Mouse (Mus musculus): ENCODE measurements at regions not wholly inside any gene's neighbourhood (a gene's known extent, or its start where the extent isn't known, plus 50 kb on each side); places are given as distances from the start of the nearest gene placed in this dataset.

DNA sequence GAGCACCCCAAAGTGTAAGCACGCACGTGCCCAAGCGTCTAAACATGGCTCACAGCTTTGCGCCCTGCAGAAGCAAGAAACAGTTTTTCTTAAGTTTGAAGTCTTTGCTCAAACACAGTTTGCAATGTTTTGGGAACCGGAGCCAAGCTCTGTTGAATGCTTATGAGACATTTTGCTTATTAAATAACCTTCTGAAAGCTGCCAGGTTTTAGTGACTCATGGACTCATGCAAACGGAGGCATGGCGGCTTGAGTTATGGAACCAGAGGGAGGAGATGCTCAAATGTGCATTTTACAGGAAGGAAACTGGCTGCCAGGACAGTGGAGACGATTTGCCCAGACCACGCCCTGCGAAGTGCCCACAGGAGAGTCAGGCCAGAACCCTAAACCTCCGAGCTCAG lies 131.0 kb upstream of the Slc38a2 start:
- ATAC-seq (ENCODE audit: low FRiP score), result no peak
- WGBS, result 95% methylated on average over 11 of the region's 11 CpGs

GRCm38 (mm10) chr15:96829941-96830340 lies 130.4 kb upstream of the Slc38a2 start:
- H3K4me1 ChIP-seq (replicated peaks; ENCODE audit: control insufficient read depth, insufficient read depth, low read length), result no peaks in the 10 kb centered on the region
- H3K9me3 ChIP-seq (ENCODE audit: control insufficient read depth, low read length), result no peaks in the 10 kb centered on the region
- H3K27ac ChIP-seq (ENCODE audit: low read depth, low read length), result no peak overlapping the region
- no peaks in the 10 kb centered on the region for H3K36me3 ChIP-seq (ENCODE audit: control insufficient read depth, insufficient read depth, low read length)
- H3K4me3 ChIP-seq (ENCODE audit: low read depth, low read length), result no peak overlapping the region
- no peak overlapping the region for H3K9ac ChIP-seq (ENCODE audit: low read depth, low read length)
- DNase-seq (ENCODE audit: low spot score) (no peak), ATAC-seq (ENCODE audit: low FRiP score) (no peak)
- 93% methylated on average over 12 of the region's 12 CpGs for WGBS
- H3K4me2 ChIP-seq (replicated peaks; ENCODE audit: low read depth, low read length), result no peak overlapping the region
- H3K27me3 ChIP-seq (ENCODE audit: control insufficient read depth, insufficient read depth, low read length), result no peaks in the 10 kb centered on the region

More for the DNA sequence above, 131.0 kb upstream of the Slc38a2 start:
- H3K4me1 ChIP-seq (replicated peaks; ENCODE audit: control insufficient read depth, insufficient read depth, low read length), result no peaks in the 10 kb centered on the region
- H3K4me2 ChIP-seq (replicated peaks; ENCODE audit: low read depth, low read length), result no peak overlapping the region
- no peaks in the 10 kb centered on the region for H3K9me3 ChIP-seq (ENCODE audit: control insufficient read depth, low read length)
- no peak overlapping the region for H3K4me3 ChIP-seq (ENCODE audit: low read depth, low read length)
- H3K36me3 ChIP-seq (ENCODE audit: control insufficient read depth, insufficient read depth, low read length), result no peaks in the 10 kb centered on the region
- no peak overlapping the region for H3K9ac ChIP-seq (ENCODE audit: low read depth, low read length)
- no peak for DNase-seq (ENCODE audit: low spot score)
- H3K27me3 ChIP-seq (ENCODE audit: control insufficient read depth, insufficient read depth, low read length), result no peaks in the 10 kb centered on the region
- no peak overlapping the region for H3K27ac ChIP-seq (ENCODE audit: low read depth, low read length)

DNA sequence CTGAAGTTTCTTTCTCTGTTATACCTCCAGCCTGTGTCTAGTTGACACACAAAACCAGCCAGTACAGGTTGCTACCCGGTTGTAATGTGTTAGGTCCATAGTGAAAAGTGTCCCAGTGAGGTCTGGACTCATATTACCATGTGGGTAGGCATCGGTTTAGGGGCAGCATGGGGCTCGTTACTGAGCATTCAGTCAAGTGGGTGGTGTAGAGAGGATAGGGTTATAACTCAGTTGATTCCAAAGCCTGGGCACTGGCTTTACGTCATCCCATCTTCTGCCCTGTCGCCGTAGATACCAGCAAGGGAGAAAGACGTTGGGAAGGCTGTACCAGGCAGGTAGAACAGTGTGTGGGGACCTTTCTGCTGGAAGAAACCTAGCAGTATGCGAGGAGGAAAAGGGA lies 129.2 kb upstream of the Slc38a2 start:
- Histone ChIP-seq H3K27me3 (ENCODE audit: control insufficient read depth, insufficient read depth, low read length) (no peaks in the 10 kb centered on the region), H3K9me3 (ENCODE audit: control insufficient read depth, low read length) (no peaks in the 10 kb centered on the region), H3K4me2 (replicated peaks; ENCODE audit: low read depth, low read length) (no peak overlapping the region), H3K9ac (ENCODE audit: low read depth, low read length) (no peak overlapping the region), H3K4me3 (ENCODE audit: low read depth, low read length) (no peak overlapping the region), H3K36me3 (ENCODE audit: control insufficient read depth, insufficient read depth, low read length) (no peaks in the 10 kb centered on the region), H3K4me1 (replicated peaks; ENCODE audit: control insufficient read depth, insufficient read depth, low read length) (no peaks in the 10 kb centered on the region), H3K27ac (ENCODE audit: low read depth, low read length) (no peak overlapping the region)
- DNase-seq (ENCODE audit: low spot score) (no peak), ATAC-seq (ENCODE audit: low FRiP score) (no peak)
- 90% methylated on average over 8 of the region's 8 CpGs for WGBS

- Histone ChIP-seq H3K9me3 (ENCODE audit: control insufficient read depth, low read length) (no peaks in the 10 kb centered on the region), H3K9ac (ENCODE audit: low read depth, low read length) (no peak overlapping the region), H3K4me1 (replicated peaks; ENCODE audit: control insufficient read depth, insufficient read depth, low read length) (no peaks in the 10 kb centered on the region), H3K27me3 (ENCODE audit: control insufficient read depth, insufficient read depth, low read length) (no peaks in the 10 kb centered on the region), H3K4me3 (ENCODE audit: low read depth, low read length) (no peak overlapping the region), H3K27ac (ENCODE audit: low read depth, low read length) (no peak overlapping the region), H3K4me2 (replicated peaks; ENCODE audit: low read depth, low read length) (no peak overlapping the region), H3K36me3 (ENCODE audit: control insufficient read depth, insufficient read depth, low read length) (no peaks in the 10 kb centered on the region)
- 86% methylated on average over 8 of the region's 8 CpGs for WGBS
- ATAC-seq (ENCODE audit: low FRiP score) (no peak), DNase-seq (ENCODE audit: low spot score) (no peak)
Observed at GRCm38 (mm10) chr15:96827931-96828330, 128.4 kb upstream of the Slc38a2 start.

DNA sequence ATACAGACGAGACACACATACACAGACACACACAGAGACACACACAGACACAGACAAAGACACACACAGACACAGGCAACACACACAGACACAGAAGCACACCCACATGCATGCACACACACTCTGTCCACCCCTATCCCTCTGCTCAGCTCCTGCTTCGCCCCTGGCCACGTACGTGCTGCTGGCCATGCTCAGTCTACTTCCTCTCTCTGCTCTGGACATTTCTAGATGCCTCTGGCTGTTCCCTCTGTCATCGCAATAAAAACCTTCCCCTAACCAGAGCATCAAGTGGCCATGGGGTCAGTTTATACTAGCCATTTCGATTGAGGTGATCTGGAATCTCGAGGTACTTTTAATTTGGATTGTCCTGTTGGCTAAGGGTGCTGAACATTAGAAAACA lies 118.9 kb upstream of the Slc38a2 start:
- Histone ChIP-seq H3K9me3 (ENCODE audit: control insufficient read depth, low read length) (no peaks in the 10 kb centered on the region), H3K4me2 (replicated peaks; ENCODE audit: low read depth, low read length) (no peak overlapping the region), H3K4me1 (replicated peaks; ENCODE audit: control insufficient read depth, insufficient read depth, low read length) (no peaks in the 10 kb centered on the region), H3K27ac (ENCODE audit: low read depth, low read length) (no peak overlapping the region), H3K9ac (ENCODE audit: low read depth, low read length) (no peak overlapping the region), H3K27me3 (ENCODE audit: control insufficient read depth, insufficient read depth, low read length) (no peaks in the 10 kb centered on the region), H3K36me3 (ENCODE audit: control insufficient read depth, insufficient read depth, low read length) (no peaks in the 10 kb centered on the region), H3K4me3 (ENCODE audit: low read depth, low read length) (no peak overlapping the region)
- WGBS, result 84% methylated on average over 7 of the region's 7 CpGs
- DNase-seq (ENCODE audit: low spot score) (no peak), ATAC-seq (ENCODE audit: low FRiP score) (no peak)

DNA sequence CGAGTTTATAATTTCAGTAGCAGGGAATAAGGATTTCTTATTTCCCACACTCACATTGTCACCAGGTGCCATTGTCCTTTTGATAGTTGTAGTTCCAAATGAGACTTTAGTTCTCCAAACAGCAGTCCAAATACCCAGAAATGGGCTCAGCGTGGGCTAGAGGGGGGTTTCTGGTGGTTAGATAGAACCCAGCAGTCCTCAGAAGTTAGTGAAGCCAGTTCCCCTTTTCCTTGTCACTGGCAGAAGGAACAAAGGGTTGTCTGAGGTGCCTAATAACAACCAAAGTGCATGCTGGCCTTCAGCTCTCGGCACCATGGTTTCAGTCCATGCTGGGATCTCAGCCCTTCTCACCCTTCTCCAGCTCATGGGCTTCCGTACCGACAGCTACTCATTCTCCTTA lies 118.1 kb upstream of the Slc38a2 start:
- WGBS, result 93% methylated on average over 5 of the region's 5 CpGs
- no peak for DNase-seq (ENCODE audit: low spot score)
- Histone ChIP-seq H3K27me3 (ENCODE audit: control insufficient read depth, insufficient read depth, low read length) (no peaks in the 10 kb centered on the region), H3K36me3 (ENCODE audit: control insufficient read depth, insufficient read depth, low read length) (no peaks in the 10 kb centered on the region), H3K27ac (ENCODE audit: low read depth, low read length) (no peak overlapping the region), H3K4me3 (ENCODE audit: low read depth, low read length) (no peak overlapping the region), H3K9me3 (ENCODE audit: control insufficient read depth, low read length) (no peaks in the 10 kb centered on the region), H3K4me2 (replicated peaks; ENCODE audit: low read depth, low read length) (no peak overlapping the region), H3K4me1 (replicated peaks; ENCODE audit: control insufficient read depth, insufficient read depth, low read length) (no peaks in the 10 kb centered on the region), H3K9ac (ENCODE audit: low read depth, low read length) (no peak overlapping the region)
- ATAC-seq (ENCODE audit: low FRiP score), result no peak

GRCm38 (mm10) chr15:96816997-96817570 lies 117.6 kb upstream of the Slc38a2 start:
- no peaks in the 10 kb centered on the region for H3K4me1 ChIP-seq (replicated peaks; ENCODE audit: control insufficient read depth, insufficient read depth, low read length)
- DNase-seq (ENCODE audit: low spot score), result no peak
- 87% methylated on average over 5 of the region's 5 CpGs for WGBS
- H3K27ac ChIP-seq (ENCODE audit: low read depth, low read length), result no peak overlapping the region
- H3K36me3 ChIP-seq (ENCODE audit: control insufficient read depth, insufficient read depth, low read length), result no peaks in the 10 kb centered on the region
- H3K27me3 ChIP-seq (ENCODE audit: control insufficient read depth, insufficient read depth, low read length), result no peaks in the 10 kb centered on the region
- no peak overlapping the region for H3K4me2 ChIP-seq (replicated peaks; ENCODE audit: low read depth, low read length)
- no peak for ATAC-seq (ENCODE audit: low FRiP score)
- H3K9me3 ChIP-seq (ENCODE audit: control insufficient read depth, low read length), result no peaks in the 10 kb centered on the region
- H3K9ac ChIP-seq (ENCODE audit: low read depth, low read length), result no peak overlapping the region
- H3K4me3 ChIP-seq (ENCODE audit: low read depth, low read length), result no peak overlapping the region

- ATAC-seq (ENCODE audit: low FRiP score) (no peak), DNase-seq (ENCODE audit: low spot score) (no peak)
- 69% methylated on average over 2 of the region's 2 CpGs for WGBS
- Histone ChIP-seq H3K4me3 (ENCODE audit: low read depth, low read length) (no peak overlapping the region), H3K27ac (ENCODE audit: low read depth, low read length) (no peak overlapping the region), H3K36me3 (ENCODE audit: control insufficient read depth, insufficient read depth, low read length) (no peaks in the 10 kb centered on the region), H3K9me3 (ENCODE audit: control insufficient read depth, low read length) (0 out of 2 replicates have a peak, but pooled peaks cover 4% of the 10 kb centered on the region), H3K4me1 (replicated peaks; ENCODE audit: control insufficient read depth, insufficient read depth, low read length) (no peaks in the 10 kb centered on the region), H3K27me3 (ENCODE audit: control insufficient read depth, insufficient read depth, low read length) (no peaks in the 10 kb centered on the region), H3K9ac (ENCODE audit: low read depth, low read length) (no peak overlapping the region), H3K4me2 (replicated peaks; ENCODE audit: low read depth, low read length) (no peak overlapping the region)
Observed at GRCm38 (mm10) chr15:96813472-96813871, 113.9 kb upstream of the Slc38a2 start.

GRCm38 (mm10) chr15:96802729-96803053 lies 103.2 kb upstream of the Slc38a2 start:
- no peaks in the 10 kb centered on the region for H3K9me3 ChIP-seq (ENCODE audit: control insufficient read depth, low read length)
- no peaks in the 10 kb centered on the region for H3K27me3 ChIP-seq (ENCODE audit: control insufficient read depth, insufficient read depth, low read length)
- WGBS, result 85% methylated on average over 1 of the region's 1 CpGs
- H3K4me1 ChIP-seq (replicated peaks; ENCODE audit: control insufficient read depth, insufficient read depth, low read length), result no peaks in the 10 kb centered on the region
- H3K27ac ChIP-seq (ENCODE audit: low read depth, low read length), result no peak overlapping the region
- no peak for ATAC-seq (ENCODE audit: low FRiP score)
- H3K36me3 ChIP-seq (ENCODE audit: control insufficient read depth, insufficient read depth, low read length), result no peaks in the 10 kb centered on the region
- no peak overlapping the region for H3K4me2 ChIP-seq (replicated peaks; ENCODE audit: low read depth, low read length)
- H3K9ac ChIP-seq (ENCODE audit: low read depth, low read length), result no peak overlapping the region
- no peak for DNase-seq (ENCODE audit: low spot score)
- H3K4me3 ChIP-seq (ENCODE audit: low read depth, low read length), result no peak overlapping the region
